Mouse (Mus musculus) kidney, embryonic 15.5 days (tissue): ENCODE data around the gene Dync1li2. TPM values are rescaled to one million over a fixed set of nuclear protein-coding genes. Genes with fewer than 3 reads are reported as not detected.
A peak's percentile ranks its signal among the peaks of the same experiment; 100 is the strongest.

Experiments used
- ATAC-seq: fragments of 200-750 bp; cut with Nextera tagmentation; replicated peaks from 2 replicates; pipeline ENCODE4 v1.8.0; 2017; ENCODE audit warnings: moderate TSS enrichment; ENCODE audit not compliant: low FRiP score
- H3K27ac ChIP-seq: fragments of 300-500 bp; sonication (generic); 2 replicates; pipeline ENCODE4 v1.5.1; 2015; ENCODE audit warnings: mild to moderate bottlenecking, inconsistent platforms
- H3K27me3 ChIP-seq: fragments of 300-500 bp; sonication (generic); 2 replicates; pipeline ENCODE4 v1.6.1; 2015; ENCODE audit warnings: inconsistent platforms
- H3K36me3 ChIP-seq: fragments of 300-500 bp; sonication (generic); 2 replicates; pipeline ENCODE4 v1.6.1; 2015; ENCODE audit warnings: inconsistent platforms
- H3K4me1 ChIP-seq: fragments of 300-500 bp; sonication (generic); 2 replicates; pipeline ENCODE4 v1.6.1; 2015; ENCODE audit warnings: inconsistent platforms
- H3K4me2 ChIP-seq: fragments of 300-500 bp; sonication (generic); 2 replicates; pipeline ENCODE4 v1.6.1; 2015; ENCODE audit warnings: moderate library complexity, mild to moderate bottlenecking, inconsistent platforms
- H3K4me3 ChIP-seq: fragments of 300-500 bp; sonication (generic); replicated peaks from 2 replicates; pipeline ENCODE4 v1.5.1; 2015; ENCODE audit warnings: mild to moderate bottlenecking, inconsistent platforms
- H3K9ac ChIP-seq: fragments of 300-500 bp; sonication (generic); 2 replicates; pipeline ENCODE4 v1.6.1; 2015; ENCODE audit warnings: mild to moderate bottlenecking, inconsistent platforms
- H3K9me3 ChIP-seq: fragments of 300-500 bp; sonication (generic); replicated peaks from 2 replicates; pipeline ENCODE4 v1.6.1; 2016; ENCODE audit warnings: inconsistent platforms
- WGBS: fragments of 180-500 bp; shearing (Covaris S2); methylation state at CpG from one replicate; pipeline ENCODE4 v1.1.7; 2015; ENCODE audit warnings: mixed read lengths; 5-methylcytosine and 5-hydroxymethylcytosine counted together
- polyA plus RNA-seq: library from polyadenylated mRNA; unstranded; fragments of >200 nt; fragmentation: Nextera tagmentation; extraction: Ambion mirVana; gene quantifications from 2 replicates; pipeline ENCODE4 v1.2.1, GENCODE M21; 2015

Dync1li2 gene
- polyA plus RNA-seq, 1 experiment from 2014 or later, result 62.6 TPM

GRCm38 (mm10) chr8:104412805-104413532, 29.9 kb downstream of the Dync1li2 start:
- ATAC-seq, result no peak
- Histone ChIP-seq H3K4me2 (no peak overlapping the region), H3K27ac (peak overlapping the region; percentile 9; the same call in 1 of the 2 replicates), H3K27me3 (no peaks in the 10 kb centered on the region), H3K4me3 (no peak overlapping the region), H3K9me3 (no peaks in the 10 kb centered on the region), H3K4me1 (peaks cover 13% of the 10 kb centered on the region), H3K9ac (no peak overlapping the region), H3K36me3 (peaks cover 15% of the 10 kb centered on the region)
- WGBS, result 38% methylated on average over 7 of the region's 7 CpGs

GRCm38 (mm10) chr8:104411972-104412371, 30.9 kb downstream of the Dync1li2 start:
- 89% methylated on average over 3 of the region's 3 CpGs for WGBS

GRCm38 (mm10) chr8:104411468-104411867, 31.4 kb downstream of the Dync1li2 start:
- ATAC-seq, result no peak
- 86% methylated on average over 3 of the region's 3 CpGs for WGBS

More at GRCm38 (mm10) chr8:104411972-104412371, 30.9 kb downstream of the Dync1li2 start:
- Histone ChIP-seq H3K9me3 (no peaks in the 10 kb centered on the region), H3K4me3 (no peak overlapping the region), H3K36me3 (peaks cover 5% of the 10 kb centered on the region), H3K27me3 (no peaks in the 10 kb centered on the region), H3K9ac (no peak overlapping the region), H3K4me2 (no peak overlapping the region), H3K27ac (no peak overlapping the region), H3K4me1 (peaks cover 13% of the 10 kb centered on the region)
- ATAC-seq, result no peak

GRCm38 (mm10) chr8:104410628-104411273, 32.1 kb downstream of the Dync1li2 start:
- Histone ChIP-seq H3K4me1 (peaks cover 13% of the 10 kb centered on the region), H3K9me3 (no peaks in the 10 kb centered on the region), H3K27me3 (no peaks in the 10 kb centered on the region), H3K9ac (no peak overlapping the region), H3K36me3 (peaks cover 4% of the 10 kb centered on the region; the same call in 1 of the 2 replicates), H3K4me2 (no peak overlapping the region), H3K4me3 (no peak overlapping the region), H3K27ac (no peak overlapping the region)
- WGBS, result 60% methylated on average over 7 of the region's 7 CpGs
- ATAC-seq, result no peak

More at GRCm38 (mm10) chr8:104411468-104411867, 31.4 kb downstream of the Dync1li2 start:
- H3K4me1 ChIP-seq, result peaks cover 13% of the 10 kb centered on the region
- H3K4me3 ChIP-seq, result no peak overlapping the region
- no peaks in the 10 kb centered on the region for H3K9me3 ChIP-seq
- no peak overlapping the region for H3K4me2 ChIP-seq
- H3K9ac ChIP-seq, result no peak overlapping the region
- peaks cover 4% of the 10 kb centered on the region; the same call in 1 of the 2 replicates for H3K36me3 ChIP-seq
- no peak overlapping the region for H3K27ac ChIP-seq
- H3K27me3 ChIP-seq, result no peaks in the 10 kb centered on the region

- Histone ChIP-seq H3K4me1 (peaks cover 10% of the 10 kb centered on the region), H3K4me3 (no peak overlapping the region), H3K9ac (no peak overlapping the region), H3K9me3 (no peaks in the 10 kb centered on the region), H3K4me2 (no peak overlapping the region), H3K36me3 (no peaks in the 10 kb centered on the region), H3K27ac (no peak overlapping the region), H3K27me3 (no peaks in the 10 kb centered on the region)
- ATAC-seq, result no peak
- WGBS, result 86% methylated on average over 7 of the region's 7 CpGs
Observed at GRCm38 (mm10) chr8:104408328-104409110, 34.3 kb downstream of the Dync1li2 start.

- Histone ChIP-seq H3K4me1 (no peaks in the 10 kb centered on the region; the same call in 1 of the 2 replicates), H3K4me3 (no peak overlapping the region), H3K36me3 (no peaks in the 10 kb centered on the region), H3K27ac (no peak overlapping the region), H3K27me3 (no peaks in the 10 kb centered on the region), H3K9ac (no peak overlapping the region), H3K9me3 (no peaks in the 10 kb centered on the region), H3K4me2 (no peak overlapping the region)
- no peak for ATAC-seq
- WGBS, result 77% methylated on average over 6 of the region's 6 CpGs
Observed at GRCm38 (mm10) chr8:104406340-104407128, 36.3 kb downstream of the Dync1li2 start.

GRCm38 (mm10) chr8:104405430-104406187, 37.2 kb downstream of the Dync1li2 start:
- Histone ChIP-seq H3K27ac (no peak overlapping the region), H3K27me3 (no peaks in the 10 kb centered on the region), H3K4me2 (no peak overlapping the region), H3K9me3 (no peaks in the 10 kb centered on the region), H3K36me3 (no peaks in the 10 kb centered on the region), H3K4me3 (no peak overlapping the region), H3K9ac (no peak overlapping the region), H3K4me1 (no peaks in the 10 kb centered on the region; the same call in 1 of the 2 replicates)
- 59% methylated on average over 15 of the region's 15 CpGs for WGBS
- ATAC-seq, result no peak

- Histone ChIP-seq H3K9me3 (no peaks in the 10 kb centered on the region), H3K9ac (no peak overlapping the region), H3K36me3 (no peaks in the 10 kb centered on the region), H3K27ac (no peak overlapping the region), H3K4me2 (no peak overlapping the region), H3K4me3 (no peak overlapping the region), H3K27me3 (no peaks in the 10 kb centered on the region), H3K4me1 (no peaks in the 10 kb centered on the region; the same call in 1 of the 2 replicates)
- no peak for ATAC-seq
- WGBS, result 68% methylated on average over 3 of the region's 3 CpGs
Observed at GRCm38 (mm10) chr8:104403596-104403995, 39.3 kb downstream of the Dync1li2 start.

GRCm38 (mm10) chr8:104395703-104396357, 47.0 kb downstream of the Dync1li2 start, which contains the start of gene Cmtm4:
TSS of gene Cmtm4 (minus strand) at chr8:104395807.
- peak within 1 kb of the TSS; percentile 86 for H3K4me3 ChIP-seq
- ATAC-seq, result peak; percentile 85
- peak within 1 kb of the TSS; percentile 79 for H3K4me2 ChIP-seq
- no peaks in the 10 kb centered on the region for H3K36me3 ChIP-seq
- no peaks in the 10 kb centered on the region for H3K27me3 ChIP-seq
- H3K4me1 ChIP-seq, result peaks cover 24% of the 10 kb centered on the region
- WGBS, result 2% methylated on average over 39 of the region's 54 CpGs
- peak within 1 kb of the TSS; percentile 89 for H3K27ac ChIP-seq
- peak within 1 kb of the TSS; percentile 91 for H3K9ac ChIP-seq
- H3K9me3 ChIP-seq, result no peaks in the 10 kb centered on the region; the same call in 1 of the 2 replicates
